Mouse (Mus musculus): ENCODE data around the gene Pheta1. TPM values are rescaled to one million over a fixed set of nuclear protein-coding genes. Genes with fewer than 3 reads are reported as not detected.

Gene Pheta1
- polyA plus RNA-seq, 1 experiment, result 2.5 TPM

DNA sequence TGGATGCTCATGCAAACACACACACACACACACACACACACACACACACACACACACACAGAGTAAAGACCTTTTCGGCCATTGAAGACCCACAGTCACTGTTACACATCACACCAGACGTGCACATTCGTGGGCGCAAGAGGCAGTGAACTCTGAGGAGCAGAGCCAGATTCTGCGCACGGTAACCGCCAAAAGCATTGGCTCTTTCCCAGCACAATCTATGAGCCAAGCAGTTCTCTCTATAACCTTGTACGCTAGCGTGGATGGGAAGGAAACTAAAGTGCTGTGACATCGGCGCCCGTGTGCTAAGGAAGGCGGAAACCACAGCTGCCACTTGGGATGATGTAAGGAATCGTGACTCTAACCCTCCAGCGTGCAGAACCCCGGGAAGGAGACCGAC is 29.9 kb downstream of the Pheta1 start:
- Histone ChIP-seq H3K27ac (replicated peaks; ENCODE audit: low read depth, low read length) (no peak overlapping the region), H3K4me1 (ENCODE audit: control insufficient read depth, insufficient read depth, insufficient read length, low read length) (no peaks in the 10 kb centered on the region), H3K4me3 (ENCODE audit: insufficient read depth, low read depth, low read length) (no peak overlapping the region)

DNA sequence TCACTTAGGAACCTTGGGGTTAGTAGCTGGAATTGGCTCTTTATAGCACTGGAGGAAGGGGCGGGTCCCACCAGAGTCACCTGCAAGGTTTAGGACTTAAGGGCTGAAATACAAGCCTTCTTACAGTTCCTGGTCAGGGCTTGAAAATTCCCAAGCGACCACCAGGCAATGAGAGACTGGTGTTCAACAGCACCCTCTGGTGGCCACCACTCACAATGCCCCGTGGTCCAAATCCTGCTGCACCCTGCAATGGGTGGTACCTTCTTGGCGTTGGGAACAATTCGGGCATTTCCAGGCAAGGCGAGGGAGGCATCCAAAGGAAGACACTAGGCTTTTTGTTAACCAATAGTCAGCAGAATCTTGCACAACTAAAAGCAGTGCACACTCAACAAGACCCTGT is 30.4 kb downstream of the Pheta1 start:
- Histone ChIP-seq H3K27ac (replicated peaks; ENCODE audit: low read depth, low read length) (no peak overlapping the region), H3K4me3 (ENCODE audit: insufficient read depth, low read depth, low read length) (no peak overlapping the region), H3K4me1 (ENCODE audit: control insufficient read depth, insufficient read depth, insufficient read length, low read length) (no peaks in the 10 kb centered on the region)

DNA sequence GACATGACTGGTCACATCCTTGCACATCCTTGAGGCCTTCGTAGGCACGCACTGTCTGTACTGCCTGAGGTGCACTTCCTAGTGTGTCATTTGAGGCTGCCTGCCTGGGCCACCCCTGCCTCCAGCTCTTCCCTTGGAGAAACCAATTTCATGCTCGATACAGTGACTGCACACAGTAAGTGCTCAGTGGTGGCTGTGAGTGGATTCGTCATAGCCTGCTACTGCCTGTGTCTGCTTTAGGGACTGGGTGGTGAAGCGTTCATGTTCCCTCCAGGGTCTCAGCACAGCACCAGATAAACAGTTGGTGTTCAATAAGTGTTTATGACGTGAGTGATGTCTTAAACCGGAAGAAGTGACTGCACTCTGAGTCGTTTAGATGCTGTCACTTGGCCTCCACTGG is 34.6 kb downstream of the Pheta1 start:
- Histone ChIP-seq H3K4me3 (ENCODE audit: insufficient read depth, low read depth, low read length) (no peak overlapping the region), H3K27ac (replicated peaks; ENCODE audit: low read depth, low read length) (no peak overlapping the region), H3K4me1 (ENCODE audit: control insufficient read depth, insufficient read depth, insufficient read length, low read length) (no peaks in the 10 kb centered on the region)

DNA sequence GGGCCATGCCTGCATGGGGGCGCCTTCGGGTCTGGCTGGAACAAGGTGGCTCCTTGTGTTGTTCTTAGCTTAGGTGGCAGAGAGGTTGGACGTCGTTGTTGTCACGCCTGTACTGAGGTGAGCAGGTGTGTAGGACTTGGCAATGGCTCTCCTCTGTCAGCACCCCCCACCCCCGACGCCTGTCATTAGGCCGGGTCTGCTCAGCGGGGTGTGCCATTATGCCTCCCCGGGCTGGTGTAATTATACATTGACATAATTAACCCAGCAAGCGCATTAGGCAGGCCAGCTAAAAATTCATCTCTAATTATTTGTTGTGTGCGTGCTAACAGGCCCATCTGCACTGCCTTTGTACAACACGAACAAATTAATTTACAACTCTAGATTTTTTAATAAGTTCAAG is 40.6 kb downstream of the Pheta1 start:
- Histone ChIP-seq H3K4me3 (ENCODE audit: insufficient read depth, low read depth, low read length) (no peak overlapping the region), H3K4me1 (ENCODE audit: control insufficient read depth, insufficient read depth, insufficient read length, low read length) (no peaks in the 10 kb centered on the region), H3K27ac (replicated peaks; ENCODE audit: low read depth, low read length) (no peak overlapping the region)

GRCm38 (mm10) chr5:121889819-121890362 is 41.1 kb downstream of the Pheta1 start:
- H3K4me1 ChIP-seq (ENCODE audit: control insufficient read depth, insufficient read depth, insufficient read length, low read length), result no peaks in the 10 kb centered on the region
- no peak overlapping the region for H3K4me3 ChIP-seq (ENCODE audit: insufficient read depth, low read depth, low read length)
- H3K27ac ChIP-seq (replicated peaks; ENCODE audit: low read depth, low read length), result no peak overlapping the region

DNA sequence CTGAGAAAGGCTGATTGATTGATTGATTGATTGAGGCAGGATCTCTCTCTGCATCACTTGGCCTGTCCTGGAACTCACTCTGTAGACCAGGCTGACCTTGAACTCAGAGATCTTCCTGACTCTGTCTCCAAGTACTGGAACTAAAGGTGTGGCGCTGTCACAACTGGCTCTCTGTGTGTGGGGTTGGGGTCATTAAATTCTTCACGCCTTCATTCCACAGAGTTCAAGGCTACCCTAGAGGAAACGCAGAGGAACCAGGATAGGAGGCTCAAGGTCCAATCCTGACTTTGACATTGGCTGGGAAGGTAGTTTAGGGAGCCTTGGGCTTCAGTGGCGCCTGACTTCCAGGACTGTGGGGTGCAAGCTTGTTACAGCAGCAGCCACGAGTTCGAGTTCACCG is 42.1 kb downstream of the Pheta1 start:
- Histone ChIP-seq H3K27ac (replicated peaks; ENCODE audit: low read depth, low read length) (no peak overlapping the region), H3K4me3 (ENCODE audit: insufficient read depth, low read depth, low read length) (no peak overlapping the region), H3K4me1 (ENCODE audit: control insufficient read depth, insufficient read depth, insufficient read length, low read length) (no peaks in the 10 kb centered on the region)

DNA sequence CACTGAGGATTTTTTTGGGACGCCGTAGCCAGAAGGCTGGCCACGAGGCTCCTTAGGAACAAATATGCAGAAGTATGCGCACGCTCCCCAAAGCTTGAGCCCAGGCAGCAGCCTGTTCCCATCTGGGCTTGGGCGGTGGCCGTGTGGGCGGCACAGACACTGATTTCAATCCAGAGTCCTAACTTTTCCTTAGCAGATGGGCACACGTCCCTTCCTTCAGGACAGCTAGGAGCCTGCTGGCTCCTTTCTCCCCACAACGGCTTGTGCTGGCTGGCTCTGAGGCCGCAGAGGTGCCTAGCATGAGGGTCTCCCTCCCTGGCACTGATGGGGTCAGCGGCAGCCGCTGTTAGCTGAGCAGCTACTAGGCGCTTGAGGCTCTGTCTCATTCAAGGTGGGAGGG is 43.5 kb downstream of the Pheta1 start:
- Histone ChIP-seq H3K27ac (replicated peaks; ENCODE audit: low read depth, low read length) (no peak overlapping the region), H3K4me3 (ENCODE audit: insufficient read depth, low read depth, low read length) (no peak overlapping the region), H3K4me1 (ENCODE audit: control insufficient read depth, insufficient read depth, insufficient read length, low read length) (no peaks in the 10 kb centered on the region)

GRCm38 (mm10) chr5:121893581-121893980 is 44.8 kb downstream of the Pheta1 start:
- no peak overlapping the region for H3K27ac ChIP-seq (replicated peaks; ENCODE audit: low read depth, low read length)

GRCm38 (mm10) chr5:121894647-121895046 is 45.9 kb downstream of the Pheta1 start:
- Histone ChIP-seq H3K4me3 (ENCODE audit: insufficient read depth, low read depth, low read length) (no peak overlapping the region), H3K4me1 (ENCODE audit: control insufficient read depth, insufficient read depth, insufficient read length, low read length) (no peaks in the 10 kb centered on the region), H3K27ac (replicated peaks; ENCODE audit: low read depth, low read length) (no peak overlapping the region)

More at GRCm38 (mm10) chr5:121893581-121893980, 44.8 kb downstream of the Pheta1 start:
- Histone ChIP-seq H3K4me1 (ENCODE audit: control insufficient read depth, insufficient read depth, insufficient read length, low read length) (no peaks in the 10 kb centered on the region), H3K4me3 (ENCODE audit: insufficient read depth, low read depth, low read length) (no peak overlapping the region)

DNA sequence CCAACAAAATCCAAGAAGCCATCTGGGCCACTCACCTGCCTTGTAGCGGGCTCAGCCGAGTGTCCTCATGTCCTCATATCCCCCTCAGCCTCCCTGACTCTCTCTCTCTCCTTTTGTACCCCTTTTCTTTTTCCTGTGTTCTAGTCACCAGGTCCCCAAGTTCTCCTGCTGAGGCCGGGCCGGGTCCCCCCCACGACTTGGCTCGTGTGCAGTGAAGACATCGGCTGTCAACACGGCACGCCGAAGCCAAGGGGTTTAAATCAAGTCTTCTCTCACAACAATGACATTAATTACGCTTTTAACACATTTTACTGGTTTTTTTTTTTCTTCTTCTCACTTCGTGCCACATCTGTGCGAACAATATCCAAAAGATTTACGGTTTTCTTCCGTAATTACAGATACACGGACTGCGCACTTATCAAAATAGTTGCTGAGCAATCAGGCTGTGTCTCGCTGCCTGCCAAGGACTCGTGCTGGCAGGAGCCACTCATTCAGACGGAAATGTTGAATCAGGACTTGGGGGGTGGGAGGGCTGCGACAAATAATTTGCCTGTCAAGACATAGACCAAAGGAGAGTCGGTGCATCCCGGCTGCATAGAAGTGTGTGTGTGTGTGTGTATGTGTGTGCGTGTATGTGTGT is 46.5 kb downstream of the Pheta1 start:
- H3K4me1 ChIP-seq (ENCODE audit: control insufficient read depth, insufficient read depth, insufficient read length, low read length), result no peaks in the 10 kb centered on the region
- no peak overlapping the region for H3K27ac ChIP-seq (replicated peaks; ENCODE audit: low read depth, low read length)
- H3K4me3 ChIP-seq (ENCODE audit: insufficient read depth, low read depth, low read length), result no peak overlapping the region

GRCm38 (mm10) chr5:121902809-121903745 is 54.3 kb downstream of the Pheta1 start:
- Histone ChIP-seq H3K27ac (replicated peaks; ENCODE audit: low read depth, low read length) (no peak overlapping the region), H3K4me3 (ENCODE audit: insufficient read depth, low read depth, low read length) (no peak overlapping the region), H3K4me1 (ENCODE audit: control insufficient read depth, insufficient read depth, insufficient read length, low read length) (no peaks in the 10 kb centered on the region)

Other genes starting within 250 kb of the Pheta1 start
- 18.4 and 32.3 TPM in 2 replicates for gene Acad12, start 230.0 kb upstream of the Pheta1 start, polyA plus RNA-seq (2012; ENCODE audit: insufficient read depth, insufficient read length, missing spikeins)
- 23.2 and 30.2 TPM in 2 replicates for gene Acad10, start 188.5 kb upstream of the Pheta1 start, polyA plus RNA-seq (2012; ENCODE audit: insufficient read depth, insufficient read length, missing spikeins)
- 32.3 and 50.9 TPM in 2 replicates for gene Brap, start 188.4 kb upstream of the Pheta1 start, polyA plus RNA-seq (2012; ENCODE audit: insufficient read depth, insufficient read length, missing spikeins)
- 126 and 135 TPM in 2 replicates for gene Atxn2, start 137.6 kb upstream of the Pheta1 start, polyA plus RNA-seq (2012; ENCODE audit: insufficient read depth, insufficient read length, missing spikeins)
- 7.9 and 8.2 TPM in 2 replicates for gene Sh2b3, start 11.3 kb upstream of the Pheta1 start, polyA plus RNA-seq (2012; ENCODE audit: insufficient read depth, insufficient read length, missing spikeins)
- not detected in 2 replicates for gene Cux2, start 201.1 kb downstream of the Pheta1 start, polyA plus RNA-seq (2012; ENCODE audit: insufficient read depth, insufficient read length, missing spikeins)